Mouse (Mus musculus) CD4-positive, CD25-positive, alpha-beta regulatory T cell, adult 2 months (primary cell): ENCODE results near the gene Pcnp.

Source experiments
- DNase-seq: peaks from one replicate; pipeline ENCODE4 v3.0.0-alpha.2; 2012; ENCODE audit warnings: low read depth, low spot score

Gene Pcnp

GRCm38 (mm10) chr16:56036501-56036900 lies 7.0 kb upstream of the Pcnp start:
- no peak for DNase-seq

- no peak for DNase-seq
Observed at GRCm38 (mm10) chr16:56034566-56034965, 5.0 kb upstream of the Pcnp start.

- DNase-seq, result peak; percentile 62
Observed at GRCm38 (mm10) chr16:56028722-56029551, 602 bp downstream of the Pcnp start.

- no peak for DNase-seq
Observed at GRCm38 (mm10) chr16:56027854-56028629, 1.5 kb downstream of the Pcnp start.

- no peak for DNase-seq
Observed at GRCm38 (mm10) chr16:56019660-56020059, 9.9 kb downstream of the Pcnp start.

GRCm38 (mm10) chr16:56014076-56014475 lies 15.5 kb downstream of the Pcnp start:
- DNase-seq, result no peak

- no peak for DNase-seq
Observed at GRCm38 (mm10) chr16:56012789-56013743, 16.5 kb downstream of the Pcnp start.

- no peak for DNase-seq
Observed at GRCm38 (mm10) chr16:56008862-56009261, 20.7 kb downstream of the Pcnp start.

- DNase-seq, result no peak
Observed at GRCm38 (mm10) chr16:56006798-56007197, 22.7 kb downstream of the Pcnp start.

- no peak for DNase-seq
Observed at GRCm38 (mm10) chr16:55994235-55994634, 35.3 kb downstream of the Pcnp start.

- no peak for DNase-seq
Observed at GRCm38 (mm10) chr16:55990311-55990710, 39.2 kb downstream of the Pcnp start.

- no peak for DNase-seq
Observed at GRCm38 (mm10) chr16:55986001-55986400, 43.5 kb downstream of the Pcnp start.

- peak; percentile 70 for DNase-seq
Observed at GRCm38 (mm10) chr16:55974903-55975285, 54.6 kb downstream of the Pcnp start.

GRCm38 (mm10) chr16:55974256-55974902 lies 55.2 kb downstream of the Pcnp start:
- DNase-seq, result peak; percentile 93

- DNase-seq, result peak; percentile 100
Observed at GRCm38 (mm10) chr16:55973431-55974255, 55.9 kb downstream of the Pcnp start, which contains the start of gene Zbtb11. Gene Zbtb11 (plus strand): TSS chr16:55973883.

GRCm38 (mm10) chr16:55972626-55973201 lies 56.8 kb downstream of the Pcnp start:
- DNase-seq, result peak; percentile 33

- DNase-seq, result no peak
Observed at GRCm38 (mm10) chr16:55971735-55972615, 57.6 kb downstream of the Pcnp start.

- no peak for DNase-seq
Observed at GRCm38 (mm10) chr16:55970416-55970815, 59.1 kb downstream of the Pcnp start.

- DNase-seq, result peak; percentile 75
Observed at GRCm38 (mm10) chr16:55969147-55969546, 60.4 kb downstream of the Pcnp start.
